Mouse (Mus musculus) lung, adult 2 months (tissue): ENCODE measurements around the gene Muc1.

Experiments used
- CTCF ChIP-seq: fragments of 200-500 bp; IDR thresholded peaks from 2 replicates; pipeline ENCODE4 v1.5.1; 2011; ENCODE audit warnings: mild to moderate bottlenecking, low read length, control low read depth; ENCODE audit not compliant: insufficient read depth
- POLR2A ChIP-seq: fragments of 200-500 bp; IDR thresholded peaks from 2 replicates; pipeline ENCODE4 v1.6.1; 2011; ENCODE audit warnings: low read depth, mild to moderate bottlenecking, control low read depth, low read length, borderline replicate concordance; ENCODE audit errors: extremely low read depth

DNA sequence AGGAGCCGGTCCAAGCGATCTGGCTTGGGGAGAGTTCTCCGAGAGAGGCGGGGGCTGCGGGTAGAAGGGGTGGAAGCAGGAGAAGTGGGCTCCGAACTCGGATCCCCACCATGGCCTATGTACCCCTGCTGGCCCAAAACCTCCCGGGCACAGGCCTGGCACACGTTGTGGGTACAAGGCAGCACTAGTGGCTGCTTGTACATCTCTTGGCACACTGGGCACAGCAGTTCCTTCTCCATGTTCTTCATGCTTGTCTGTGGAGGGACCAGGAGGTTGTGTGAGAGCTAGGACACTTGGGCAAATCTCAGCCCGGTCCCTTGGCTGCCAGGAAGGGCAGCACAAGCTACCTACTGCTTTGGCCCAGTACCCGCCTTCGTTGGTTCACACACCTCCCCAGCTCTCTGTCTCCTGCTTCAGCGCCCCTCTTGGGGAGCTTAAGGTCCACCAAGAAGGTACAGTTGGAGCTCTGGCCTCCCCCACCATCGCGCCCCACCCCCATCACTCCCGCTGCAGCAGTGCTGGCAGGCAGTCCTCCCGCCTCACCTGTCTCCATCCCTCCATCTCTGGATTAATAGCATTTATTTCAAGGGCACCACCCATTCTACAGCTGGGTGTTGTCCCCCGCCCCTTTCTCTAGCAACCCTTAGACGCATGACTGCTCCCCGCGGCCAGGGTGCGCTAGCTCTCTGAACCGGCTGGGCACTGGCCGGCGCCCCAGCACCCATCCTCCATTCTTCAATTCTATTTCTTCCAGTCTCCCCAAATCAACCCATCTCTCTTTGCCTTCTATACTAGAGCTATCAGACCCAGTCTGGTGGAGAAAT is 15.5 kb downstream of the Muc1 start:
- TF ChIP-seq POLR2A (no peak), CTCF (0 out of 2 replicates have a peak, but pooled peaks have one; percentile 13)
